ENCODE assay signal across 10 mouse cellular contexts in genomic region chr11:12038470-12038985, GRCm38 (mm10). TPM values are rescaled to one million over a fixed set of nuclear protein-coding genes. Genes with fewer than 3 reads are reported as not detected.
DNase-seq lines count a peak whose midpoint lies in the region; ATAC-seq and TF ChIP-seq lines count a peak whose summit lies in the region.
"Had no signal": no experiment of that assay in that cellular context is flagged by ENCODE, and none has a peak within 500 bp of the region (broad histone marks: within the 10 kb centered on the region; RNA-seq: fewer than 3 reads in every experiment).

Gene Grb10 (minus strand): TSS chr11:12038683.

- no peak for TF ChIP-seq CTCF in layer of hippocampus, adult 2 months (conservative IDR thresholded peaks at IDR 0.05)
- no peak for TF ChIP-seq CTCF in cortical plate, adult 2 months (IDR thresholded peaks at IDR 0.05; ENCODE audit: extremely low read depth, insufficient read depth, low read length)
- no peak for TF ChIP-seq CTCF in heart, adult 2 months (IDR thresholded peaks at IDR 0.05)
- no peak for TF ChIP-seq CTCF in midbrain, postnatal 0 days (IDR thresholded peaks at IDR 0.05)

- ATAC-seq in midbrain, postnatal 0 days (ENCODE audit: low FRiP score) = no peak

- intact Hi-C loops in heart, adult 2 months (cut with DNase I) = loop anchor here (5.0 kb wide), 2 partner anchors 196 to 216 kb away; no protein-coding TSS in a partner anchor

- peaks cover 5% of the 10 kb centered on the region; the same call in 1 of the 2 replicates for H3K27me3 ChIP-seq in heart, adult 2 months (ENCODE audit: control insufficient read depth, insufficient read depth, low read length)
- peaks cover 71% of the 10 kb centered on the region for H3K27me3 ChIP-seq in midbrain, postnatal 0 days (ENCODE audit: insufficient read depth, low read length)

- H3K36me3 ChIP-seq in heart, adult 2 months (ENCODE audit: control insufficient read depth, insufficient read depth, low read length) = no peaks in the 10 kb centered on the region
- H3K36me3 ChIP-seq in midbrain, postnatal 0 days (ENCODE audit: insufficient read depth, low read length) = no peaks in the 10 kb centered on the region
- H3K36me3 ChIP-seq: G1E had no signal

- TF ChIP-seq EP300 in heart, adult 2 months (IDR thresholded peaks at IDR 0.05; ENCODE audit: insufficient read depth, low read depth, low read length) = no peak

- no peaks in the 10 kb centered on the region for H3K79me2 ChIP-seq in heart, adult 2 months (replicated peaks; ENCODE audit: control insufficient read depth, insufficient read depth, low read length)

- no peak for DNase-seq in layer of hippocampus, adult 2 months (ENCODE audit: low spot score in 2 of 2)
- DNase-seq in layer of hippocampus, adult 11-12 months (ENCODE audit: low spot score) = no peak
- no peak for DNase-seq in heart, adult 2 months
- no peak for DNase-seq in layer of hippocampus, postnatal 25 days (ENCODE audit: extremely low spot score in 1 of 2, low spot score in 1 of 2)
- no peak for DNase-seq in midbrain, postnatal 0 days (ENCODE audit: low spot score)
- no peak for DNase-seq in frontal cortex, postnatal 10 days (ENCODE audit: low spot score in 2 of 2)
- DNase-seq in thymus, postnatal 25 days = no peak

- H3K9me3 ChIP-seq in midbrain, postnatal 0 days (ENCODE audit: low read length) = no peaks in the 10 kb centered on the region

- H3K4me2 ChIP-seq in midbrain, postnatal 0 days (ENCODE audit: low read depth, low read length, poor library complexity, severe bottlenecking) = peak within 1 kb of the TSS; percentile 60

- no peak within 1 kb of the TSS for H3K27ac ChIP-seq in layer of hippocampus, adult 2 months
- H3K27ac ChIP-seq in cortical plate, adult 2 months (ENCODE audit: insufficient read depth, low read length) = no peak within 1 kb of the TSS
- H3K27ac ChIP-seq in heart, adult 2 months = peak within 1 kb of the TSS; percentile 67
- no peak within 1 kb of the TSS for H3K27ac ChIP-seq in midbrain, postnatal 0 days (ENCODE audit: low read depth, low read length)

- no peak for TF ChIP-seq POLR2A in cortical plate, adult 2 months (IDR thresholded peaks at IDR 0.05; ENCODE audit: extremely low read depth, insufficient read depth, low read length)
- TF ChIP-seq POLR2A in heart, adult 2 months (IDR thresholded peaks at IDR 0.05; ENCODE audit: insufficient read depth, low read depth, low read length) = no peak

- peak within 1 kb of the TSS; percentile 9; the same call in 1 of the 2 replicates for H3K4me3 ChIP-seq in layer of hippocampus, adult 2 months
- no peak within 1 kb of the TSS for H3K4me3 ChIP-seq in cortical plate, adult 2 months (ENCODE audit: insufficient read depth, low read length)
- H3K4me3 ChIP-seq in heart, adult 2 months = peak within 1 kb of the TSS; percentile 57
- H3K4me3 ChIP-seq in midbrain, postnatal 0 days (ENCODE audit: low read depth, low read length) = peak within 1 kb of the TSS; percentile 43
- H3K4me3 ChIP-seq: myocyte had no signal

- 59% methylated on average over 10 of the region's 10 CpGs for WGBS in heart, adult 2 months
- 27% methylated on average over 10 of the region's 10 CpGs for WGBS in midbrain, postnatal 0 days

- no peaks in the 10 kb centered on the region for H3K4me1 ChIP-seq in cortical plate, adult 2 months (ENCODE audit: control insufficient read depth, insufficient read depth, low read length)
- H3K4me1 ChIP-seq in heart, adult 2 months (ENCODE audit: control insufficient read depth, insufficient read depth, low read length) = no peaks in the 10 kb centered on the region
- no peaks in the 10 kb centered on the region; the same call in 1 of the 2 replicates for H3K4me1 ChIP-seq in midbrain, postnatal 0 days (ENCODE audit: insufficient read depth, low read length)

- H3K9ac ChIP-seq in heart, adult 2 months (ENCODE audit: low read depth, low read length) = peak within 1 kb of the TSS; percentile 74
- H3K9ac ChIP-seq in midbrain, postnatal 0 days (replicated peaks; ENCODE audit: low read length, poor library complexity, severe bottlenecking) = no peak within 1 kb of the TSS

RNA-seq across cellular contexts. Expression of gene Grb10, which starts in this region (rescaled TPM):
- 10 to 100 TPM; 25.0 TPM for total RNA-seq in layer of hippocampus, adult 2 months (2021)
- polyA plus RNA-seq in cortical plate, adult 2 months (2012; rRNA removed) = 27.2 and 31.1 TPM in 2 replicates
- total RNA-seq in heart, adult 2 months (2021) = 10 to 100 TPM; 65.1 to 66.2 TPM
- 36.9 and 63.5 TPM in 2 replicates for polyA plus RNA-seq in heart, adult 2 months (2012; rRNA removed)
- 10 to 100 TPM; 21.6 to 22.0 TPM for total RNA-seq in layer of hippocampus, postnatal 25 days (2021)
- total RNA-seq in midbrain, postnatal 0 days (2014; rRNA removed) = 94.0 and 110 TPM in 2 replicates
- 43.9 and 44.0 TPM in 2 replicates for polyA plus RNA-seq in midbrain, postnatal 0 days (2015; fragmentation: Nextera tagmentation; extraction: Ambion mirVana)
- polyA plus RNA-seq: G1E had no signal
